Mouse (Mus musculus) myocyte (in vitro differentiated cells): ENCODE results near the gene Aimp2.

Source experiments
- CEBPB ChIP-seq: IDR thresholded peaks from 2 replicates; pipeline ENCODE4 v1.6.1; 2011; ENCODE audit warnings: mild to moderate bottlenecking, moderate library complexity; ENCODE audit not compliant: poor library complexity, insufficient read depth, severe bottlenecking
- E2F4 ChIP-seq: IDR thresholded peaks from one replicate; pipeline ENCODE4 v1.6.1; 2011; ENCODE audit warnings: mild to moderate bottlenecking, control low read depth, moderate library complexity; ENCODE audit not compliant: insufficient read depth
- MAX ChIP-seq: IDR thresholded peaks from one replicate; pipeline ENCODE4 v1.6.1; 2011; ENCODE audit warnings: low read depth, mild to moderate bottlenecking, control low read depth
- MYOG ChIP-seq, 3 experiments: IDR thresholded peaks; one replicate each; pipeline ENCODE4 v1.6.1; 2011; ENCODE audit warnings: control low read depth in 2 of 3, low read depth in 2 of 3, mild to moderate bottlenecking in 2 of 3; ENCODE audit not compliant: insufficient read length in 2 of 3, control insufficient read depth in 1 of 3, insufficient read depth in 1 of 3
- POLR2A ChIP-seq: IDR thresholded peaks from one replicate; pipeline ENCODE4 v1.6.1; 2011; ENCODE audit warnings: low read depth, mild to moderate bottlenecking, control low read depth, moderate library complexity; ENCODE audit not compliant: insufficient read length
- REST ChIP-seq: IDR thresholded peaks from one replicate; pipeline ENCODE4 v1.6.1; 2011; ENCODE audit warnings: mild to moderate bottlenecking, control low read depth, moderate library complexity; ENCODE audit not compliant: insufficient read depth, insufficient read length
- SRF ChIP-seq: IDR thresholded peaks from one replicate; pipeline ENCODE4 v1.6.1; 2011; ENCODE audit warnings: low read depth; ENCODE audit not compliant: control insufficient read depth, insufficient read length
- TCF12 ChIP-seq: IDR thresholded peaks from one replicate; pipeline ENCODE4 v1.6.1; 2011; ENCODE audit warnings: mild to moderate bottlenecking, control low read depth; ENCODE audit not compliant: poor library complexity, insufficient read depth, severe bottlenecking
- USF1 ChIP-seq: IDR thresholded peaks from one replicate; pipeline ENCODE4 v1.6.1; 2011; ENCODE audit warnings: low read depth, mild to moderate bottlenecking, control low read depth, moderate library complexity

GRCm38 (mm10) chr5:143918120-143918519, 8.5 kb upstream of the Aimp2 start:
- no peak for TF ChIP-seq USF1
- no peak for TF ChIP-seq TCF12
- TF ChIP-seq POLR2A = no peak
- no peak for TF ChIP-seq CEBPB
- TF ChIP-seq MAX = no peak
- no peak for TF ChIP-seq SRF
- no peak for TF ChIP-seq E2F4
- no peak for TF ChIP-seq MYOG (IDR thresholded peaks at IDR 0.05; ENCODE audit: control insufficient read depth in 1 of 3, insufficient read depth in 1 of 3, insufficient read length in 2 of 3, low read depth in 2 of 3)
- no peak for TF ChIP-seq REST
